Mouse (Mus musculus) granulocyte monocyte progenitor cell, adult 5-6 weeks (primary cell): ENCODE data around the gene Lcmt2. TPM values are rescaled to one million over a fixed set of nuclear protein-coding genes. Genes with fewer than 3 reads are reported as not detected.
A peak's percentile ranks its signal among the peaks of the same experiment; 100 is the strongest.
"Not testable (repeated sequence)": the region's sequence is repeated elsewhere in the genome, so short reads cannot be mapped to it uniquely, and the experiment has no call there.

Experiments
- ATAC-seq: replicated peaks from 2 replicates; pipeline ENCODE4 v1.8.0; 2016; ENCODE audit warnings: mild to moderate bottlenecking, moderate TSS enrichment, inconsistent platforms; ENCODE audit not compliant: poor library complexity, severe bottlenecking
- total RNA-seq, 2 experiments: library from RNA; stranded (forward) in 1 of 2; stranded (reverse) in 1 of 2; fragments of 200-712, 200-1000 nt in 1 of 2; fragments of >200 nt in 1 of 2; fragmentation: Nextera tagmentation in 1 of 2; gene quantifications; 2 replicates each; pipeline ENCODE4 v1.2.3; 2014 to 2017

Gene Lcmt2
- total RNA-seq, 2 experiments from 2014 or later: 7.3 to 9.7 TPM

GRCm38 (mm10) chr2:121126302-121126701, 14.2 kb downstream of the Lcmt2 start:
- ATAC-seq: not testable (repeated sequence)

GRCm38 (mm10) chr2:121119260-121119659, 21.2 kb downstream of the Lcmt2 start:
- ATAC-seq: no peak

GRCm38 (mm10) chr2:121115418-121115817, 25.0 kb downstream of the Lcmt2 start:
- ATAC-seq: no peak

- no peak for ATAC-seq
These were observed 30.8 kb downstream of the Lcmt2 start, which contains the start of gene Tgm7 for GRCm38 (mm10) chr2:121109695-121110094. Gene Tgm7 (minus strand): TSS chr2:121109795.

- no peak for ATAC-seq
These were observed 34.5 kb downstream of the Lcmt2 start for GRCm38 (mm10) chr2:121105940-121106339.

GRCm38 (mm10) chr2:121102051-121102450, 38.4 kb downstream of the Lcmt2 start:
- ATAC-seq: peak; percentile 83

- ATAC-seq: no peak
These were observed 50.7 kb downstream of the Lcmt2 start for GRCm38 (mm10) chr2:121089751-121090150.

GRCm38 (mm10) chr2:121088507-121088906, 51.9 kb downstream of the Lcmt2 start:
- no peak for ATAC-seq

- no peak; the same call in 1 of the 2 replicates for ATAC-seq
These were observed 54.8 kb downstream of the Lcmt2 start, which contains the start of gene Tgm5 for GRCm38 (mm10) chr2:121085480-121086185. Gene Tgm5 (minus strand): TSS chr2:121085841.

- peak; percentile 97 for ATAC-seq
These were observed 57.8 kb downstream of the Lcmt2 start for GRCm38 (mm10) chr2:121082626-121083025.

Other genes starting within 250 kb of the Lcmt2 start
- 26.0 and 29.1 TPM in 2 replicates for gene Ubr1, start 169.9 kb downstream of the Lcmt2 start, total RNA-seq (2014; fragmentation: Nextera tagmentation)
- gene Ubr1, start 169.9 kb downstream of the Lcmt2 start, total RNA-seq (2017): 26.0 and 33.2 TPM in 2 replicates
- gene Tmem62, start 163.6 kb downstream of the Lcmt2 start, total RNA-seq (2014; fragmentation: Nextera tagmentation): 5.1 and 6.5 TPM in 2 replicates
- 11.0 and 18.7 TPM in 2 replicates for gene Tmem62, start 163.6 kb downstream of the Lcmt2 start, total RNA-seq (2017)
- 27.0 and 35.7 TPM in 2 replicates for gene Ccndbp1, start 132.2 kb downstream of the Lcmt2 start, total RNA-seq (2014; fragmentation: Nextera tagmentation)
- gene Ccndbp1, start 132.2 kb downstream of the Lcmt2 start, total RNA-seq (2017): 30.5 and 40.2 TPM in 2 replicates
- gene Epb42, start 103.6 kb downstream of the Lcmt2 start, total RNA-seq (2014; fragmentation: Nextera tagmentation): not detected in 2 replicates
- gene Epb42, start 103.6 kb downstream of the Lcmt2 start, total RNA-seq (2017): not detected in 2 replicates
- not detected in 2 replicates for gene Tgm5, start 54.8 kb downstream of the Lcmt2 start, total RNA-seq (2014; fragmentation: Nextera tagmentation)
- gene Tgm5, start 54.8 kb downstream of the Lcmt2 start, total RNA-seq (2017): not detected in 2 replicates
- not detected in 2 replicates for gene Tgm7, start 30.9 kb downstream of the Lcmt2 start, total RNA-seq (2014; fragmentation: Nextera tagmentation)
- gene Tgm7, start 30.9 kb downstream of the Lcmt2 start, total RNA-seq (2017): not detected in 2 replicates
- gene Adal, start 225 bp downstream of the Lcmt2 start, total RNA-seq (2014; fragmentation: Nextera tagmentation): 10.4 and 17.9 TPM in 2 replicates
- 9.0 and 9.2 TPM in 2 replicates for gene Adal, start 225 bp downstream of the Lcmt2 start, total RNA-seq (2017)
- 48.4 and 60.8 TPM in 2 replicates for gene Tubgcp4, start 30.0 kb upstream of the Lcmt2 start, total RNA-seq (2014; fragmentation: Nextera tagmentation)
- gene Tubgcp4, start 30.0 kb upstream of the Lcmt2 start, total RNA-seq (2017): 27.0 and 36.1 TPM in 2 replicates
- gene Zscan29, start 30.5 kb upstream of the Lcmt2 start, total RNA-seq (2014; fragmentation: Nextera tagmentation): 14.1 and 21.9 TPM in 2 replicates
- 23.0 and 23.8 TPM in 2 replicates for gene Zscan29, start 30.5 kb upstream of the Lcmt2 start, total RNA-seq (2017)
- gene Trp53bp1, start 130.8 kb upstream of the Lcmt2 start, total RNA-seq (2014; fragmentation: Nextera tagmentation): 30.9 and 43.3 TPM in 2 replicates
- 33.3 and 43.6 TPM in 2 replicates for gene Trp53bp1, start 130.8 kb upstream of the Lcmt2 start, total RNA-seq (2017)
- gene Map1a, start 148.9 kb upstream of the Lcmt2 start, total RNA-seq (2014; fragmentation: Nextera tagmentation): not detected in 2 replicates
- gene Map1a, start 148.9 kb upstream of the Lcmt2 start, total RNA-seq (2017): 0.04 TPM in 1 of 2 replicates, not detected in the other
- 11.0 and 15.1 TPM in 2 replicates for gene Ppip5k1, start 214.7 kb upstream of the Lcmt2 start, total RNA-seq (2014; fragmentation: Nextera tagmentation)
- gene Ppip5k1, start 214.7 kb upstream of the Lcmt2 start, total RNA-seq (2017): 8.4 and 10.3 TPM in 2 replicates
- not detected in 2 replicates for gene Ckmt1, start 217.1 kb upstream of the Lcmt2 start, total RNA-seq (2014; fragmentation: Nextera tagmentation)
- not detected in 2 replicates for gene Ckmt1, start 217.1 kb upstream of the Lcmt2 start, total RNA-seq (2017)
- not detected in 2 replicates for gene Strc, start 246.5 kb upstream of the Lcmt2 start, total RNA-seq (2014; fragmentation: Nextera tagmentation)
- not detected in 2 replicates for gene Strc, start 246.5 kb upstream of the Lcmt2 start, total RNA-seq (2017)